Mouse (Mus musculus): Measurements from ENCODE around the gene Cped1. TPM values are rescaled to one million over a fixed set of nuclear protein-coding genes. Genes with fewer than 3 reads are reported as not detected.

Cped1 gene
- polyA plus RNA-seq, 1 experiment from 2014 or later: 74.8 TPM

GRCm38 (mm10) chr6:22288004-22288736 lies 302.5 kb downstream of the Cped1 start, which contains the start of gene Wnt16:
Gene Wnt16, plus strand, starts transcription at chr6:22288227.
- Histone ChIP-seq H3K4me3 (ENCODE audit: low read depth, low read length) (peak within 1 kb of the TSS; percentile 32), H3K36me3 (ENCODE audit: control insufficient read depth, insufficient read depth, low read length) (no peaks in the 10 kb centered on the region), H3K27ac (replicated peaks; ENCODE audit: low read depth, low read length) (no peak within 1 kb of the TSS), H3K4me2 (ENCODE audit: low read depth, severe bottlenecking) (peak within 1 kb of the TSS; percentile 87), H3K9me3 (ENCODE audit: control insufficient read depth, low read length) (no peaks in the 10 kb centered on the region), H3K9ac (ENCODE audit: low read length) (peak within 1 kb of the TSS; percentile 2; the same call in 1 of the 2 replicates), H3K4me1 (ENCODE audit: control insufficient read depth, insufficient read depth, low read length) (peaks cover 5% of the 10 kb centered on the region), H3K27me3 (ENCODE audit: control insufficient read depth, insufficient read depth, low read length) (peaks cover 3% of the 10 kb centered on the region; the same call in 1 of the 2 replicates)
- DNase-seq (ENCODE audit: low spot score) (peak; percentile 53), ATAC-seq (ENCODE audit: insufficient number of reproducible peaks, low FRiP score, low TSS enrichment, low read depth) (peak; percentile 58)
- WGBS: under 1% methylated on average over 20 of the region's 20 CpGs

GRCm38 (mm10) chr6:22288737-22289460 lies 303.2 kb downstream of the Cped1 start:
- Histone ChIP-seq H3K27me3 (ENCODE audit: control insufficient read depth, insufficient read depth, low read length) (peaks cover 3% of the 10 kb centered on the region; the same call in 1 of the 2 replicates), H3K4me1 (ENCODE audit: control insufficient read depth, insufficient read depth, low read length) (peaks cover 5% of the 10 kb centered on the region), H3K4me2 (ENCODE audit: low read depth, severe bottlenecking) (peak overlapping the region; percentile 87), H3K9me3 (ENCODE audit: control insufficient read depth, low read length) (no peaks in the 10 kb centered on the region), H3K9ac (ENCODE audit: low read length) (peak overlapping the region; percentile 2; the same call in 1 of the 2 replicates), H3K36me3 (ENCODE audit: control insufficient read depth, insufficient read depth, low read length) (no peaks in the 10 kb centered on the region), H3K27ac (replicated peaks; ENCODE audit: low read depth, low read length) (no peak overlapping the region), H3K4me3 (ENCODE audit: low read depth, low read length) (peak overlapping the region; percentile 32)
- WGBS: under 1% methylated on average over 38 of the region's 38 CpGs
- peak; percentile 70 for DNase-seq (ENCODE audit: low spot score)
- ATAC-seq (ENCODE audit: insufficient number of reproducible peaks, low FRiP score, low TSS enrichment, low read depth): peak; percentile 75

- H3K27me3 ChIP-seq (ENCODE audit: control insufficient read depth, insufficient read depth, low read length): peaks cover 3% of the 10 kb centered on the region; the same call in 1 of the 2 replicates
- no peaks in the 10 kb centered on the region for H3K36me3 ChIP-seq (ENCODE audit: control insufficient read depth, insufficient read depth, low read length)
- H3K4me1 ChIP-seq (ENCODE audit: control insufficient read depth, insufficient read depth, low read length): peaks cover 5% of the 10 kb centered on the region
- peak overlapping the region; percentile 87 for H3K4me2 ChIP-seq (ENCODE audit: low read depth, severe bottlenecking)
- no peak overlapping the region for H3K27ac ChIP-seq (replicated peaks; ENCODE audit: low read depth, low read length)
- peak overlapping the region; percentile 32 for H3K4me3 ChIP-seq (ENCODE audit: low read depth, low read length)
- ATAC-seq (ENCODE audit: insufficient number of reproducible peaks, low FRiP score, low TSS enrichment, low read depth): no peak
- WGBS: 1% methylated on average over 21 of the region's 21 CpGs
- no peak overlapping the region for H3K9ac ChIP-seq (ENCODE audit: low read length)
- no peak for DNase-seq (ENCODE audit: low spot score)
- no peaks in the 10 kb centered on the region for H3K9me3 ChIP-seq (ENCODE audit: control insufficient read depth, low read length)
Measured at GRCm38 (mm10) chr6:22289461-22290021, 303.8 kb downstream of the Cped1 start.

- Histone ChIP-seq H3K4me3 (ENCODE audit: low read depth, low read length) (no peak overlapping the region), H3K9me3 (ENCODE audit: control insufficient read depth, low read length) (no peaks in the 10 kb centered on the region), H3K9ac (ENCODE audit: low read length) (no peak overlapping the region), H3K27ac (replicated peaks; ENCODE audit: low read depth, low read length) (no peak overlapping the region), H3K4me1 (ENCODE audit: control insufficient read depth, insufficient read depth, low read length) (peaks cover 9% of the 10 kb centered on the region), H3K4me2 (ENCODE audit: low read depth, severe bottlenecking) (no peak overlapping the region), H3K27me3 (ENCODE audit: control insufficient read depth, insufficient read depth, low read length) (peaks cover 3% of the 10 kb centered on the region; the same call in 1 of the 2 replicates), H3K36me3 (ENCODE audit: control insufficient read depth, insufficient read depth, low read length) (no peaks in the 10 kb centered on the region)
- DNase-seq (ENCODE audit: low spot score): no peak
- WGBS: 75% methylated on average over 8 of the region's 8 CpGs
- no peak for ATAC-seq (ENCODE audit: insufficient number of reproducible peaks, low FRiP score, low TSS enrichment, low read depth)
Measured at GRCm38 (mm10) chr6:22290790-22291189, 305.1 kb downstream of the Cped1 start.

- 39% methylated on average over 4 of the region's 4 CpGs for WGBS
- DNase-seq (ENCODE audit: low spot score) (no peak), ATAC-seq (ENCODE audit: insufficient number of reproducible peaks, low FRiP score, low TSS enrichment, low read depth) (no peak)
- H3K4me1 ChIP-seq (ENCODE audit: control insufficient read depth, insufficient read depth, low read length): peaks cover 9% of the 10 kb centered on the region
- no peak overlapping the region for H3K4me3 ChIP-seq (ENCODE audit: low read depth, low read length)
- H3K27ac ChIP-seq (replicated peaks; ENCODE audit: low read depth, low read length): no peak overlapping the region
- H3K27me3 ChIP-seq (ENCODE audit: control insufficient read depth, insufficient read depth, low read length): peaks cover 3% of the 10 kb centered on the region; the same call in 1 of the 2 replicates
- no peak overlapping the region for H3K9ac ChIP-seq (ENCODE audit: low read length)
- no peak overlapping the region for H3K4me2 ChIP-seq (ENCODE audit: low read depth, severe bottlenecking)
- H3K36me3 ChIP-seq (ENCODE audit: control insufficient read depth, insufficient read depth, low read length): no peaks in the 10 kb centered on the region
- no peaks in the 10 kb centered on the region for H3K9me3 ChIP-seq (ENCODE audit: control insufficient read depth, low read length)
Measured at GRCm38 (mm10) chr6:22292056-22292455, 306.3 kb downstream of the Cped1 start.

- no peaks in the 10 kb centered on the region for H3K27me3 ChIP-seq (ENCODE audit: control insufficient read depth, insufficient read depth, low read length)
- no peak overlapping the region for H3K9ac ChIP-seq (ENCODE audit: low read length)
- no peak overlapping the region for H3K27ac ChIP-seq (replicated peaks; ENCODE audit: low read depth, low read length)
- ATAC-seq (ENCODE audit: insufficient number of reproducible peaks, low FRiP score, low TSS enrichment, low read depth): no peak
- H3K4me1 ChIP-seq (ENCODE audit: control insufficient read depth, insufficient read depth, low read length): peaks cover 6% of the 10 kb centered on the region; the same call in 1 of the 2 replicates
- H3K9me3 ChIP-seq (ENCODE audit: control insufficient read depth, low read length): no peaks in the 10 kb centered on the region
- WGBS: 62% methylated on average over 3 of the region's 3 CpGs
- no peak overlapping the region for H3K4me3 ChIP-seq (ENCODE audit: low read depth, low read length)
- no peak for DNase-seq (ENCODE audit: low spot score)
- H3K36me3 ChIP-seq (ENCODE audit: control insufficient read depth, insufficient read depth, low read length): no peaks in the 10 kb centered on the region
- no peak overlapping the region for H3K4me2 ChIP-seq (ENCODE audit: low read depth, severe bottlenecking)
Measured at GRCm38 (mm10) chr6:22293922-22294321, 308.2 kb downstream of the Cped1 start.

- WGBS: 83% methylated on average over 6 of the region's 6 CpGs
Measured at GRCm38 (mm10) chr6:22297028-22297427, 311.3 kb downstream of the Cped1 start.

GRCm38 (mm10) chr6:22298059-22298458 lies 312.3 kb downstream of the Cped1 start:
- Histone ChIP-seq H3K4me2 (ENCODE audit: low read depth, severe bottlenecking) (no peak overlapping the region), H3K4me1 (ENCODE audit: control insufficient read depth, insufficient read depth, low read length) (peaks cover 4% of the 10 kb centered on the region; the same call in 1 of the 2 replicates), H3K36me3 (ENCODE audit: control insufficient read depth, insufficient read depth, low read length) (no peaks in the 10 kb centered on the region), H3K27ac (replicated peaks; ENCODE audit: low read depth, low read length) (no peak overlapping the region), H3K9ac (ENCODE audit: low read length) (no peak overlapping the region), H3K9me3 (ENCODE audit: control insufficient read depth, low read length) (no peaks in the 10 kb centered on the region), H3K27me3 (ENCODE audit: control insufficient read depth, insufficient read depth, low read length) (no peaks in the 10 kb centered on the region), H3K4me3 (ENCODE audit: low read depth, low read length) (no peak overlapping the region)
- DNase-seq (ENCODE audit: low spot score) (no peak), ATAC-seq (ENCODE audit: insufficient number of reproducible peaks, low FRiP score, low TSS enrichment, low read depth) (no peak)
- WGBS: 58% methylated on average over 14 of the region's 14 CpGs

More at GRCm38 (mm10) chr6:22297028-22297427, 311.3 kb downstream of the Cped1 start:
- H3K4me3 ChIP-seq (ENCODE audit: low read depth, low read length): no peak overlapping the region
- no peak for DNase-seq (ENCODE audit: low spot score)
- H3K4me1 ChIP-seq (ENCODE audit: control insufficient read depth, insufficient read depth, low read length): peaks cover 4% of the 10 kb centered on the region; the same call in 1 of the 2 replicates
- ATAC-seq (ENCODE audit: insufficient number of reproducible peaks, low FRiP score, low TSS enrichment, low read depth): no peak
- no peak overlapping the region for H3K9ac ChIP-seq (ENCODE audit: low read length)
- H3K27me3 ChIP-seq (ENCODE audit: control insufficient read depth, insufficient read depth, low read length): no peaks in the 10 kb centered on the region
- no peaks in the 10 kb centered on the region for H3K9me3 ChIP-seq (ENCODE audit: control insufficient read depth, low read length)
- H3K4me2 ChIP-seq (ENCODE audit: low read depth, severe bottlenecking): no peak overlapping the region
- H3K36me3 ChIP-seq (ENCODE audit: control insufficient read depth, insufficient read depth, low read length): no peaks in the 10 kb centered on the region
- no peak overlapping the region for H3K27ac ChIP-seq (replicated peaks; ENCODE audit: low read depth, low read length)

All from limb, embryonic 11.5 days (tissue).